Mouse (Mus musculus) small intestine, adult 2 months (tissue): ENCODE measurements at regions not wholly inside any gene's neighbourhood (a gene's known extent, or its start where the extent isn't known, plus 50 kb on each side); places are given as distances from the start of the nearest gene placed in this dataset.

Source experiments
- CTCF ChIP-seq: fragments of 200-500 bp; IDR thresholded peaks from 2 replicates; pipeline ENCODE4 v1.5.1; 2012; ENCODE audit warnings: low read depth, mild to moderate bottlenecking, control low read depth, inconsistent platforms, low read length, moderate library complexity, mixed read lengths; ENCODE audit not compliant: insufficient replicate concordance, insufficient read length; ENCODE audit errors: extremely low read depth
- POLR2A ChIP-seq: fragments of 200-500 bp; IDR thresholded peaks from 2 replicates; pipeline ENCODE4 v1.6.1; 2012; ENCODE audit warnings: low read depth, mild to moderate bottlenecking, control low read depth, inconsistent platforms, low read length, moderate library complexity

- TF ChIP-seq POLR2A (no peak), CTCF (no peak)
Measured at GRCm38 (mm10) chr17:45954824-45955223, 77.3 kb downstream of the Vegfa start.
